Mouse (Mus musculus): Measurements from ENCODE around the gene Plod3.

DNA sequence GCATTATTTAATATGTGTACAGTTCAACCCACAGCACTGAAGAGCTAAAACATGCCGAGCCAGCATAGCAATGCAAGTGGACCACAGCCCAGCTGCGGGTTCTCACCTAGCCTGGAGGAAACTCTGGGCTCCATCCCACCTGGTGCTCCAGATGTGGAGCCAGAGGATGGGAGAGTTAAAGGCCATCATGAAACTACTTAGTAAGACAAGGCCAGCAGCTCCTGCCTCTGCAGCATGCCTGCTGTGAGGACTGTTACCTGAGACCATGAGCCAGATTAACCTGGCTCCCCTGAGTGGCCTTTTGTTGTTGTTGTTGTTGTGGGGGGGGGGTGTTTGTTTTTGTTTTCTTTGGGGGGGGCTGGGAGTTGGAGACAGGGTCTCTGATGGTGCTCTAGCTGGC lies 43.4 kb upstream of the Plod3 start:
- TF ChIP-seq POLR2A (IDR thresholded peaks at IDR 0.05; ENCODE audit: low read depth, low read length) (no peak), CTCF (IDR thresholded peaks at IDR 0.05; ENCODE audit: borderline replicate concordance, insufficient read depth, low read length) (no peak)

All from embryonic fibroblast, embryonic 13.5 days (primary cell).